Mouse (Mus musculus) limb, embryonic 11.5 days (tissue): ENCODE results near the gene Ano8. TPM values are rescaled to one million over a fixed set of nuclear protein-coding genes. Genes with fewer than 3 reads are reported as not detected.

Experiments used
- ATAC-seq: fragments of 200-750 bp; cut with Nextera tagmentation; 2 replicates; pipeline ENCODE4 v1.8.0; 2017; ENCODE audit warnings: low read depth; ENCODE audit not compliant: insufficient number of reproducible peaks, low FRiP score, low TSS enrichment
- DNase-seq: peaks from one replicate; pipeline ENCODE4 v3.0.0-alpha.2; 2015; ENCODE audit warnings: low spot score
- H3K27ac ChIP-seq: fragments of 300-500 bp; sonication (generic); replicated peaks from 2 replicates; pipeline ENCODE4 v1.5.1; 2014; ENCODE audit warnings: low read depth, mild to moderate bottlenecking, low read length
- H3K27me3 ChIP-seq: fragments of 300-500 bp; sonication (generic); 2 replicates; pipeline ENCODE4 v1.6.1; 2014; ENCODE audit warnings: mild to moderate bottlenecking, low read length, mixed read lengths; ENCODE audit not compliant: control insufficient read depth, insufficient read depth
- H3K36me3 ChIP-seq: fragments of 300-500 bp; sonication (generic); 2 replicates; pipeline ENCODE4 v1.6.1; 2014; ENCODE audit warnings: mild to moderate bottlenecking, low read length, moderate library complexity, mixed read lengths; ENCODE audit not compliant: control insufficient read depth, insufficient read depth
- H3K4me1 ChIP-seq: fragments of 300-500 bp; sonication (generic); 2 replicates; pipeline ENCODE4 v1.6.1; 2014; ENCODE audit warnings: low read length, mixed read lengths; ENCODE audit not compliant: control insufficient read depth, insufficient read depth
- H3K4me2 ChIP-seq: fragments of 300-500 bp; sonication (generic); 2 replicates; pipeline ENCODE4 v1.6.1; 2014; ENCODE audit warnings: low read depth, mild to moderate bottlenecking, moderate library complexity; ENCODE audit not compliant: severe bottlenecking
- H3K4me3 ChIP-seq: fragments of 300-500 bp; sonication (generic); 2 replicates; pipeline ENCODE4 v1.5.1; 2014; ENCODE audit warnings: low read depth, low read length
- H3K9ac ChIP-seq: fragments of 300-500 bp; sonication (generic); 2 replicates; pipeline ENCODE4 v1.6.1; 2014; ENCODE audit warnings: mild to moderate bottlenecking, low read length
- H3K9me3 ChIP-seq: fragments of 300-500 bp; sonication (generic); 2 replicates; pipeline ENCODE4 v1.6.1; 2016; ENCODE audit warnings: low read length; ENCODE audit not compliant: control insufficient read depth
- WGBS: fragments of 180-500 bp; shearing (Covaris S2); extraction: QIAGEN DNeasy Blood & Tissue Kit; methylation state at CpG from one replicate; pipeline ENCODE4 v1.1.7; 2014; 5-methylcytosine and 5-hydroxymethylcytosine counted together
- polyA plus RNA-seq: library from polyadenylated mRNA; unstranded; fragments of >200 nt; fragmentation: Nextera tagmentation; extraction: Ambion mirVana; gene quantifications from 2 replicates; pipeline ENCODE4 v1.2.1, GENCODE M21; 2014

Gene Ano8
- polyA plus RNA-seq, 1 experiment from 2014 or later: 3.0 TPM

DNA sequence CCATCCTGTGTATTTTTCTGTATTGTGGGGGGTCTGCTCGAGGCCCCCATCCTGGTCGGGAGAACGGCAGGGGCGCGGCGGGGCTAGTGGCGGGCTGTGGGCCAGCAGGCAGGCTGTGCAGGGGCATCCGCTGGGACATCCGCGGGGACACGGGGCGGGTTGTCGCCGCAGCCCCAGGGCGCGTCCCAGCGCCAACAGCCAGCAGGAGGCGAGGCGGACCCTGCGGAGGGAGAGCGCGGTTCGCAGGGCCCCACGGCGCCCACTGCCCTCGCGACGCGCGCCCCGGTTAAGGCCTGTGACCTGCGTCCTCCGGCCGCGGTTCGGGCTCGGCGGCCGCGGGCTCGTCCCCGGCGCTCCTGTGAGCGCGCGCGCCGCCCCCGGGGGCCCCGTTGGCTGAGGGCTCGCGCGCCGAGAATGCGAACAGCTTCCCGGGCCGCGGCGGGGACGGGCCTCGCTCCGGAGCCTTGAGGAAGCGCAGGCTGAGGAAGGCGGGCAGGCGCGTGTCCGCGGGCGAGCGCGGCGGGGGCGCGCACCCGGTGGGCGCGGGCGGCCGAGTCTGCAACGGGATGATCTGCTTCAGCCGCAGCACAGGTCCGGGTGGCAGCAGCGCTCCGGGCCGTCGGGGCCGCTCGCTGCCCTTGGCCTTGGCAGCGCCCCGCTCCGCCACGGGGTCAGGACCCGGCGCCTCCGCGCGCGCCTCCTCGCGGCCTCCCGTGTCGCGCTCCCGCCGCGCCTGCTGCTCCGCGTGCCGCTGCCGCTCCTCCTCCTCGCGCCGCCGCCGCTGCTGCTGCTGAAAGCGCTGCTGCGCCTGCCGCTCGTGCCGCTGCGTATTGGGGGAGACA, 9.4 kb downstream of the Ano8 start:
- Histone ChIP-seq H3K4me3 (peak overlapping the region; percentile 51), H3K27me3 (no peaks in the 10 kb centered on the region), H3K9me3 (no peaks in the 10 kb centered on the region), H3K27ac (peak overlapping the region; percentile 75), H3K9ac (peak overlapping the region; percentile 70), H3K36me3 (peaks cover 10% of the 10 kb centered on the region; the same call in 1 of the 2 replicates), H3K4me1 (peaks cover 12% of the 10 kb centered on the region; the same call in 1 of the 2 replicates), H3K4me2 (peak overlapping the region; percentile 91)
- ATAC-seq: peak; percentile 58
- WGBS: under 1% methylated on average over 103 of the region's 121 CpGs
- DNase-seq: peak; percentile 84

DNA sequence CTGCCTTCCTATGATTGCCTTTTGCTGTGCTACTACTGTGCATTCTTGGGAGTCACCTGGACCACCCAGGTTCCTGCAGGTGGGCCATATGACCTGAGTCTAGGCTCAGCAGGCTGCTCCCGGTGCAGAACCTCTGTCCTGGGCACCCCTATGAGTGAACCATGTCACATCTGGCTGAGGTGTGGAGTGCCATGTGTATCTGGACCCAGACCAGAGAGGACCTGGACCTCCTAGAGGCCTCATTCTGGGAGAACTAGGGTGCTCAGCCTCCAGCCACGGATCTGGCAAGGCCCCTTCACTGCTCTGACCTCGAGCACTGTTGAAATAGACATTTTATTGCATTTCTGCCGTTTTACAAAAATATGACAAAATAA, 10.1 kb downstream of the Ano8 start:
- Histone ChIP-seq H3K36me3 (peaks cover 12% of the 10 kb centered on the region; the same call in 1 of the 2 replicates), H3K4me2 (peak overlapping the region; percentile 91), H3K4me1 (peaks cover 12% of the 10 kb centered on the region; the same call in 1 of the 2 replicates), H3K9me3 (no peaks in the 10 kb centered on the region), H3K4me3 (peak overlapping the region; percentile 51), H3K27ac (peak overlapping the region; percentile 75; the same call in 1 of the 2 replicates), H3K9ac (peak overlapping the region; percentile 70), H3K27me3 (no peaks in the 10 kb centered on the region)
- DNase-seq: peak; percentile 44
- peak; percentile 12; the same call in 1 of the 2 replicates for ATAC-seq
- 25% methylated on average over 4 of the region's 4 CpGs for WGBS

DNA sequence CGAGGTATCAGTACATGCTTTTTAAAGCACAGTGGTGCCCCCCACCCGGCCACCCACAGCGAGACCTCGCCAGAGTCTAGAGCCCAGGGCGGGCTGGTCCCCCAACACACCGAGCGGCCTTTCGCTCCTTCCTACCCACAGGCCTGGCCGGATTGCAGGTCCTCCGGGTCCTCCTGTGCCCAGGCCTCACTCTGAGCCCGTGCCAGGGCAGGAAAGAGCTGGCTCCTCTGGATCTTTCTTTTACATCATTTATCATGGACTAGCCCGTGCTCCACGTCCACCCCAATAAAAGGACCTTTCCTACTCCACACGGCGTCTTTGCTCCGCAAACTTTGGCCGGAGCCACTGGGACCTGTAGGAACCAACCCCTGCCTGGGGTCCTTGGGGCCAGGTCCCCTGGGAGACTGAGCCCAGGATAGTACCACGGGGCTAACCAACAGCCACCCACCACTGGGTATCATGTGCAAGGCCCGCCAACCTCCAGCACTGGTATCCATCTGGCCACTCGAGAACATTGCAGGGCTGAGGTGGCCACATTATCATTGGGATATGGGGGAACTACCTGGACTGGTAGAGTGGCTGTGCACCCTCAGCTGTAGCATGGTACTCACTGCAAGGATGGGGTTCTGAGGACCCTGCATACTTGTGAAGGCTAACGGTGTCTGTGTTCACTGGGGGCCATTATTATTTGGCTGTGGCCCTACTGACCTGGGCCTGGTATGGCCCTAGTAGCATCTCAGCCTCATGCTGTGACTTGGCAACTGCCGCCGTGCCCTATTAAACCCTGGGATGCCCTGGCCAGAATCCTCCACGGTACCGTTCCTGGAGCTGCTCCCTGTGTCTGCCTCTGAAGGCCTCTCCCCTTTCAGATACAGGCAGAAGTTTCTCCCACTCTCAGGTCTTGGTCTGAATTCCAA, 10.7 kb downstream of the Ano8 start:
- no peak for ATAC-seq
- WGBS: 89% methylated on average over 25 of the region's 25 CpGs

DNA sequence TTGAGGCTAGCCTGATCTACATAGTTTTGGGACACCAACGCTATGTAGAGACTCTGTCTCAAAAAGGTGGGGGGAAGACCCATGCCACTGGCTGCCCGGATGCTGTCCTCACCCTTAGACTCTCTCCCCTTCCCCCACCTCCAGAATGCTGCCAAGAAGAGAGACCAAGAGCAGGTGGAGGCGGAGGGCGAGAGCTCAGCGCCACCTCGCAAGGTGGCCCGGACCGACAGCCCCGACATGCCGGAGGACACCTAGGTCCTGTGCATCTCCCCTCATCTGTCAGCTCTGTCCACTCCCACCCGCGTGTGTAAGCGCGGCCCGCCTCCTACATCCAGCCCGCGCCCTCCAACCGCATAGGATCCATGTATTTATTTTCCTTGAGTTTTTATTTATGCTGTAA, 11.4 kb downstream of the Ano8 start:
- no peaks in the 10 kb centered on the region; the same call in 1 of the 2 replicates for H3K9me3 ChIP-seq
- no peak overlapping the region for H3K9ac ChIP-seq
- DNase-seq (no peak), ATAC-seq (no peak)
- peaks cover 16% of the 10 kb centered on the region; the same call in 1 of the 2 replicates for H3K4me1 ChIP-seq
- H3K36me3 ChIP-seq: peaks cover 12% of the 10 kb centered on the region; the same call in 1 of the 2 replicates
- no peak overlapping the region for H3K4me3 ChIP-seq
- H3K4me2 ChIP-seq: no peak overlapping the region
- H3K27me3 ChIP-seq: no peaks in the 10 kb centered on the region
- no peak overlapping the region for H3K27ac ChIP-seq
- WGBS: 96% methylated on average over 18 of the region's 18 CpGs

More for the DNA sequence above, 10.7 kb downstream of the Ano8 start:
- Histone ChIP-seq H3K27ac (no peak overlapping the region), H3K4me1 (peaks cover 16% of the 10 kb centered on the region; the same call in 1 of the 2 replicates), H3K36me3 (peaks cover 12% of the 10 kb centered on the region; the same call in 1 of the 2 replicates), H3K4me2 (no peak overlapping the region), H3K9ac (no peak overlapping the region), H3K4me3 (peak overlapping the region; percentile 51; the same call in 1 of the 2 replicates), H3K9me3 (no peaks in the 10 kb centered on the region), H3K27me3 (no peaks in the 10 kb centered on the region)
- no peak for DNase-seq

DNA sequence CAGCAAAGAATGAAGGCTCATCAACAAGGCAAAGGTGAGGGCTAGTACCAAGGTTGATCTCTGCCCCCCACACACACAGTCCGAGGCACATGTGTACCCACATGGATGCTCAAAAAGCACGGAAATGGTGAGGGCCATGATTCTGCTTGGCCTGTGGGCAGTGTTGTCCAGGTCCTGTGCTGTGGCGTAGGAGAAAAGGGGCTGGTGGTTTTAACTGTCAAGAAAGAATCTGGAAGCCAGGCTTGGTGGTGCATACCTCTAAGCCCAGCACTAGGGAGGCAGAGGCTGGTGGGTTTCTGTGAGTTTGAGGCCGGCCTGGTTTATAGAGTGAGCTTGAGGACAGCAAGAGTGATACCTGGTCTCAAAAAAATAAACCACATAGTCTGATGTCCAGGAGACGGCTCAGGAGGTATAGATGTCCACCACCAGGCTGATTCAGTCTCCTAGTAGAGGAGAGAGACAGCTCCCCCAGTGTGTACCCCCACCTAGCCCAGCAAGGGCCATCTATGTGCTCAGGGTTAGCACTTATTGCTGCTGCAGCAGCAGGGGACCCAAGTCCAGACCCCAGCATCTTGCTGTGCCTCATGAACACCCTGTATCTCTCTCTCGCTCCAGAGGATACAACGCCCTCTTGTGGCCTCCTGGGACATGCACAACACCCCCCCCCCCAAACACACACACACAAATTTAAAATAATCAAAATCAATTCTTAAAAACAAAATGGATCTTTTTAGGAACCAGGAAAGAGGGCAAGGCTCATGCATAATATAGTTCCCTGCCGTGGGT, 13.0 kb downstream of the Ano8 start:
- H3K4me1 ChIP-seq: peaks cover 16% of the 10 kb centered on the region; the same call in 1 of the 2 replicates
- H3K36me3 ChIP-seq: peaks cover 12% of the 10 kb centered on the region; the same call in 1 of the 2 replicates
- H3K27ac ChIP-seq: no peak overlapping the region

DNA sequence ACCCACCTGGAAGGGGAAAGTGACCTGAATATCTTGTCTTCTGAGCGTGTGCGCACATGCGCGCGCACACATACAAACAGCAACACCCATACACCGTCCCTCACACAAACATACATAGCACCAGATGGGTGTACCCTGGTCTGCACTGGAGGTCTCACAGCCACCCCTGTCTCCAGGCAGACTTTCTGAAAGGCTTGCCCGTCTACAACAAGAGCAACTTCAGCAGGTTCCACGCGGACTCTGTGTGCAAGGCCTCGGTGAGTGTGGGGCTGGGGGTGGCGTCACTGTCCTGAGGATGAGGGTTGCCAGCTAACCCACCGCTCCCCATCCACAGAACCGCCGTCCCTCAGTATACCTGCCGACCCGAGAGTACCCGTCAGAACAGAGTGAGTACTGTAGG, 13.9 kb downstream of the Ano8 start:
- Histone ChIP-seq H3K4me1 (peaks cover 9% of the 10 kb centered on the region; the same call in 1 of the 2 replicates), H3K4me2 (no peak overlapping the region), H3K9me3 (no peaks in the 10 kb centered on the region; the same call in 1 of the 2 replicates), H3K36me3 (peaks cover 12% of the 10 kb centered on the region; the same call in 1 of the 2 replicates), H3K27me3 (no peaks in the 10 kb centered on the region), H3K4me3 (no peak overlapping the region), H3K27ac (no peak overlapping the region), H3K9ac (no peak overlapping the region)
- ATAC-seq (no peak), DNase-seq (no peak)
- WGBS: 95% methylated on average over 17 of the region's 17 CpGs

More for the DNA sequence above, 13.0 kb downstream of the Ano8 start:
- H3K9ac ChIP-seq: no peak overlapping the region
- WGBS: 88% methylated on average over 8 of the region's 8 CpGs
- no peaks in the 10 kb centered on the region for H3K27me3 ChIP-seq
- no peak overlapping the region for H3K4me2 ChIP-seq
- DNase-seq (no peak), ATAC-seq (no peak)
- no peaks in the 10 kb centered on the region; the same call in 1 of the 2 replicates for H3K9me3 ChIP-seq
- H3K4me3 ChIP-seq: no peak overlapping the region

DNA sequence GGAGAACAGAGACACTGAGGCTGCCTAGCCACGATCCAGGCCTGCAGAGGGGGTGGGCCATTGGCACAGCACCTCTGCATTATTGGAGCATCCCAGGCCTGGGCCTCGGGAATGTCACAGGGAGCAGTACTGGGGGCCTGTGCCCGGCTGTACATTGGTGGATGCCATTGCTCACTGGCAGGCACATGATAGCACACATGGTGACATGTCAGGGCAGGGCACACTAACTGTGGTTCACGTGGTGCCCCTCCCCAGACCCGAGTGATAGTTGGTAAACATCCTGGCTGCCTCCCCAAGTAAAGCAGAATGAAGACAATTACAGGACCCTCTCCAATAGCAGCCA, 14.9 kb downstream of the Ano8 start:
- H3K4me2 ChIP-seq: no peak overlapping the region
- ATAC-seq: no peak
- no peak overlapping the region for H3K4me3 ChIP-seq

More for the DNA sequence above, 14.9 kb downstream of the Ano8 start:
- DNase-seq: no peak
- no peak overlapping the region for H3K27ac ChIP-seq
- H3K9me3 ChIP-seq: no peaks in the 10 kb centered on the region; the same call in 1 of the 2 replicates
- no peaks in the 10 kb centered on the region for H3K27me3 ChIP-seq
- 82% methylated on average over 5 of the region's 5 CpGs for WGBS
- H3K9ac ChIP-seq: no peak overlapping the region; the same call in 1 of the 2 replicates
- H3K36me3 ChIP-seq: peaks cover 12% of the 10 kb centered on the region; the same call in 1 of the 2 replicates
- H3K4me1 ChIP-seq: peaks cover 7% of the 10 kb centered on the region; the same call in 1 of the 2 replicates
